Mouse (Mus musculus) central nervous system, embryonic 14 days (tissue): ENCODE results near the gene 5730596B20Rik. TPM values are rescaled to one million over a fixed set of nuclear protein-coding genes. Genes with fewer than 3 reads are reported as not detected.

Source experiments
- polyA plus RNA-seq: library from polyadenylated mRNA; depleted of rRNA; stranded (reverse); fragments of >200 nt; gene quantifications from 2 replicates; pipeline ENCODE4 v1.2.3, GENCODE M21; 2012; rRNA removed

5730596B20Rik gene
- 0.42 and 0.73 TPM in 2 replicates for polyA plus RNA-seq

GRCm38 (mm10) chr6:52177061-52177735 lies at the start of gene 5730596B20Rik:
Gene 5730596B20Rik, plus strand, starts transcription at chr6:52177498.

GRCm38 (mm10) chr6:52158276-52159051 lies 18.8 kb upstream of the 5730596B20Rik start, which contains the start of gene Hoxa1:
Gene Hoxa1, minus strand, starts transcription at chr6:52158317.

GRCm38 (mm10) chr6:52164626-52165440 lies 12.5 kb upstream of the 5730596B20Rik start, which contains the start of gene Hoxa2:
Gene Hoxa2, minus strand, starts transcription at chr6:52164831.

GRCm38 (mm10) chr6:52190906-52191810 lies 13.9 kb downstream of the 5730596B20Rik start, which contains the start of gene Hoxa4:
Gene Hoxa4, minus strand, starts transcription at chr6:52191753.

GRCm38 (mm10) chr6:52204050-52204752 lies 26.9 kb downstream of the 5730596B20Rik start, which contains the start of gene Hoxa5:
Gene Hoxa5, minus strand, starts transcription at chr6:52204587.

GRCm38 (mm10) chr6:52208072-52208867 lies 31.0 kb downstream of the 5730596B20Rik start, which contains the start of gene Hoxa6:
Gene Hoxa6, minus strand, starts transcription at chr6:52208722.

GRCm38 (mm10) chr6:52213119-52213986 lies 36.1 kb downstream of the 5730596B20Rik start, which contains the start of the genes Hoxa3 and Gm28308:
Gene Hoxa3, minus strand, starts transcription at chr6:52213336.
Gene Gm28308, minus strand, starts transcription at chr6:52213339.

GRCm38 (mm10) chr6:52221337-52221992 lies 44.2 kb downstream of the 5730596B20Rik start, which contains the start of gene Hoxa7:
Gene Hoxa7, minus strand, starts transcription at chr6:52221854.

Other genes with a start within 250 kb of the 5730596B20Rik start
- 9.4 and 11.9 TPM in 2 replicates for gene Skap2, start 164.9 kb upstream of the 5730596B20Rik start, polyA plus RNA-seq
- 0.59 and 1.3 TPM in 2 replicates for gene Hoxa1, start 19.2 kb upstream of the 5730596B20Rik start, polyA plus RNA-seq
- 7.4 and 16.1 TPM in 2 replicates for gene Hoxa2, start 12.7 kb upstream of the 5730596B20Rik start, polyA plus RNA-seq
- gene Hoxa4, start 14.3 kb downstream of the 5730596B20Rik start, polyA plus RNA-seq, result 9.9 and 13.7 TPM in 2 replicates
- gene Hoxa5, start 27.1 kb downstream of the 5730596B20Rik start, polyA plus RNA-seq, result 44.2 and 47.7 TPM in 2 replicates
- 2.6 and 4.3 TPM in 2 replicates for gene Hoxa6, start 31.2 kb downstream of the 5730596B20Rik start, polyA plus RNA-seq
- gene Hoxa3, start 35.8 kb downstream of the 5730596B20Rik start, polyA plus RNA-seq, result 8.3 and 13.2 TPM in 2 replicates
- 0.10 and 0.41 TPM in 2 replicates for gene Gm28308, start 35.8 kb downstream of the 5730596B20Rik start, polyA plus RNA-seq
- 0.40 and 5.8 TPM in 2 replicates for gene Hoxa7, start 44.4 kb downstream of the 5730596B20Rik start, polyA plus RNA-seq
- 1.4 TPM in 1 of 2 replicates, not detected in the other for gene Hoxa9, start 53.6 kb downstream of the 5730596B20Rik start, polyA plus RNA-seq
- 0.04 TPM in 1 of 2 replicates, not detected in the other for gene Hoxa10, start 63.4 kb downstream of the 5730596B20Rik start, polyA plus RNA-seq
- not detected in 2 replicates for gene Hoxa11, start 68.3 kb downstream of the 5730596B20Rik start, polyA plus RNA-seq
- gene Hoxa13, start 83.4 kb downstream of the 5730596B20Rik start, polyA plus RNA-seq, result not detected in 2 replicates
- gene Evx1, start 136.0 kb downstream of the 5730596B20Rik start, polyA plus RNA-seq, result 1.7 and 2.8 TPM in 2 replicates